Mouse (Mus musculus): ENCODE measurements around the gene Ins2.

DNA sequence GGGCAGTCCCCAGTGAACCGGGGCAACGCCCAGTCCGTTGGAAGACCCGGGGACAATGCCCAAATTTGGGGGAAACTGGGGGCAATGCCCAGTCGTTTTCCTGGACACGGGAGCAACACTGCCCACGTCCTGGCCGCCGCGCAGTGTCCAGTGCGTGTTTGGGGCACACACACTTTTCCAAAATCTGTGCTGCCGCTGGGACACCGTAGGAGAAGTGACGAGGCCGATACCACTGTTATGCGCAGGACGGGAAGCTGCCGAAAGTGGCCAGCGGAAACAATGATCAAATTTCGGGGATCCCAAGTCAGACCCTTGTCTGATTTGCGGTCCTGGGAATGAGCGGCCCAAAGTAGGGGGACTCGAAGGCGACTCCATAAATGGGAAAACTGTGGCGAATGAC is 82.1 kb downstream of the Ins2 start:
- TF ChIP-seq CTCF (IDR thresholded peaks at IDR 0.05; ENCODE audit: low read depth) (no peak), EP300 (optimal IDR thresholded peaks at IDR 0.05) (no peak)

All from stomach, postnatal 0 days (tissue).